Mouse (Mus musculus) embryonic facial prominence, embryonic 14.5 days (tissue): Measurements from ENCODE around the gene Gm44596. TPM values are rescaled to one million over a fixed set of nuclear protein-coding genes. Genes with fewer than 3 reads are reported as not detected.

Experiments
- polyA plus RNA-seq: library from polyadenylated mRNA; unstranded; fragments of >200 nt; fragmentation: Nextera tagmentation; extraction: Ambion mirVana; gene quantifications from 2 replicates; pipeline ENCODE4 v1.2.1, GENCODE M21; 2014

The Gm44596 gene
- polyA plus RNA-seq, 1 experiment from 2014 or later = not detected

Other genes starting within 250 kb of the Gm44596 start
- 130 and 151 TPM in 2 replicates for gene Tspan9, start 231.9 kb upstream of the Gm44596 start, polyA plus RNA-seq
- 6.3 and 8.9 TPM in 2 replicates for gene Tead4, start 74.7 kb upstream of the Gm44596 start, polyA plus RNA-seq
- gene Tulp3, start 19.7 kb upstream of the Gm44596 start, polyA plus RNA-seq = 20.7 and 21.9 TPM in 2 replicates
- gene Rhno1, start 12.6 kb upstream of the Gm44596 start, polyA plus RNA-seq = 87.0 and 109 TPM in 2 replicates
- 26.3 and 29.3 TPM in 2 replicates for gene Foxm1, start 12.5 kb upstream of the Gm44596 start, polyA plus RNA-seq
- 1.1 and 1.7 TPM in 2 replicates for gene Tex52, start within 50 bp of the Gm44596 start, polyA plus RNA-seq
- 6.9 and 7.2 TPM in 2 replicates for gene Nrip2, start 23.8 kb downstream of the Gm44596 start, polyA plus RNA-seq
- 22.5 and 27.6 TPM in 2 replicates for gene Itfg2, start 49.4 kb downstream of the Gm44596 start, polyA plus RNA-seq
- 295 and 300 TPM in 2 replicates for gene Fkbp4, start 63.2 kb downstream of the Gm44596 start, polyA plus RNA-seq
- gene Pzp, start 151.2 kb downstream of the Gm44596 start, polyA plus RNA-seq = 0.46 TPM in 1 of 2 replicates, not detected in the other
- gene A2ml1, start 206.1 kb downstream of the Gm44596 start, polyA plus RNA-seq = 3.7 and 4.8 TPM in 2 replicates
- gene Klrb1a, start 248.0 kb downstream of the Gm44596 start, polyA plus RNA-seq = not detected in 2 replicates